Mouse (Mus musculus): Measurements from ENCODE around the gene Col4a3bp. TPM values are rescaled to one million over a fixed set of nuclear protein-coding genes. Genes with fewer than 3 reads are reported as not detected.
"Not testable (repeated sequence)": the region's sequence is repeated elsewhere in the genome, so short reads cannot be mapped to it uniquely, and the experiment has no call there.

Col4a3bp gene
- polyA plus RNA-seq, 1 experiment, result 25.0 TPM

GRCm38 (mm10) chr13:96653041-96653440, 110.6 kb downstream of the Col4a3bp start:
- no peak for DNase-seq (ENCODE audit: low read depth)
- TF ChIP-seq CTCF (IDR thresholded peaks at IDR 0.05; ENCODE audit: borderline replicate concordance, extremely low read depth, insufficient read depth, insufficient read length), result no peak
- no peak for TF ChIP-seq POLR2A (IDR thresholded peaks at IDR 0.05; ENCODE audit: borderline replicate concordance, extremely low read depth, insufficient read depth, insufficient read length, poor library complexity, severe bottlenecking)

GRCm38 (mm10) chr13:96656673-96657072, 114.3 kb downstream of the Col4a3bp start:
- no peak for TF ChIP-seq POLR2A (IDR thresholded peaks at IDR 0.05; ENCODE audit: borderline replicate concordance, extremely low read depth, insufficient read depth, insufficient read length, poor library complexity, severe bottlenecking)
- TF ChIP-seq CTCF (IDR thresholded peaks at IDR 0.05; ENCODE audit: borderline replicate concordance, extremely low read depth, insufficient read depth, insufficient read length), result no peak
- no peak for DNase-seq (ENCODE audit: low read depth)

- TF ChIP-seq POLR2A (IDR thresholded peaks at IDR 0.05; ENCODE audit: borderline replicate concordance, extremely low read depth, insufficient read depth, insufficient read length, poor library complexity, severe bottlenecking), result no peak
- no peak for TF ChIP-seq CTCF (IDR thresholded peaks at IDR 0.05; ENCODE audit: borderline replicate concordance, extremely low read depth, insufficient read depth, insufficient read length)
- no peak for DNase-seq (ENCODE audit: low read depth)
These were observed 116.5 kb downstream of the Col4a3bp start for GRCm38 (mm10) chr13:96658936-96659335.

GRCm38 (mm10) chr13:96660095-96660860, 117.9 kb downstream of the Col4a3bp start:
- no peak for TF ChIP-seq CTCF (IDR thresholded peaks at IDR 0.05; ENCODE audit: borderline replicate concordance, extremely low read depth, insufficient read depth, insufficient read length)
- TF ChIP-seq POLR2A (IDR thresholded peaks at IDR 0.05; ENCODE audit: borderline replicate concordance, extremely low read depth, insufficient read depth, insufficient read length, poor library complexity, severe bottlenecking), result no peak
- DNase-seq (ENCODE audit: low read depth), result peak; percentile 81

- DNase-seq (ENCODE audit: low read depth), result not testable (repeated sequence)
These were observed 120.7 kb downstream of the Col4a3bp start for GRCm38 (mm10) chr13:96663120-96663519.

GRCm38 (mm10) chr13:96664419-96664974, 122.1 kb downstream of the Col4a3bp start:
- DNase-seq (ENCODE audit: low read depth), result no peak
- no peak for TF ChIP-seq CTCF (IDR thresholded peaks at IDR 0.05; ENCODE audit: borderline replicate concordance, extremely low read depth, insufficient read depth, insufficient read length)
- no peak for TF ChIP-seq POLR2A (IDR thresholded peaks at IDR 0.05; ENCODE audit: borderline replicate concordance, extremely low read depth, insufficient read depth, insufficient read length, poor library complexity, severe bottlenecking)

GRCm38 (mm10) chr13:96670019-96670405, 127.6 kb downstream of the Col4a3bp start:
- TF ChIP-seq POLR2A (IDR thresholded peaks at IDR 0.05; ENCODE audit: borderline replicate concordance, extremely low read depth, insufficient read depth, insufficient read length, poor library complexity, severe bottlenecking) (no peak), CTCF (IDR thresholded peaks at IDR 0.05; ENCODE audit: borderline replicate concordance, extremely low read depth, insufficient read depth, insufficient read length) (no peak)
- DNase-seq (ENCODE audit: low read depth), result peak; percentile 31

- TF ChIP-seq CTCF (IDR thresholded peaks at IDR 0.05; ENCODE audit: borderline replicate concordance, extremely low read depth, insufficient read depth, insufficient read length), result 0 out of 2 replicates have a peak, but pooled peaks have one; percentile 7
- TF ChIP-seq POLR2A (IDR thresholded peaks at IDR 0.05; ENCODE audit: borderline replicate concordance, extremely low read depth, insufficient read depth, insufficient read length, poor library complexity, severe bottlenecking), result peak; percentile 95
- peak; percentile 100 for DNase-seq (ENCODE audit: low read depth)
These were observed 128.1 kb downstream of the Col4a3bp start, which contains the start of gene Hmgcr for GRCm38 (mm10) chr13:96670406-96671077. Gene Hmgcr, minus strand, starts transcription at chr13:96670936.

- no peak for DNase-seq (ENCODE audit: low read depth)
These were observed 128.9 kb downstream of the Col4a3bp start for GRCm38 (mm10) chr13:96671078-96671905.

DNA sequence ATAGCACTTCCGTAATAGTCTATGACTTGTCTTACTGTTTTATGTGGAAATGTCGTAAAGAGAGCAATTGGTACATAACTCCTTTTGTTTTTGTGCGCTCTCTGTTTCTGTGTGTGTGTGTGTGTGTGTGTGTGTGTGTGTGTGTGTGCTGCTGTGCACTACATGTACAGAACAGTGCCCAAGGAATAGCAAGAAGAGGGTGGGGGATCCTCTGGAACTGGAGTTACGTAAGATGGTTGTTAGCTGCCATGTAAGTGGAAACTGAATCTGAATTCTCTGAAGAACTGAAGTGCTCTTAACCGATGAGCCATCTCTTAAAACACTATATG, 129.5 kb downstream of the Col4a3bp start:
- no peak for DNase-seq (ENCODE audit: low read depth)
- TF ChIP-seq POLR2A (IDR thresholded peaks at IDR 0.05; ENCODE audit: borderline replicate concordance, extremely low read depth, insufficient read depth, insufficient read length, poor library complexity, severe bottlenecking) (no peak), CTCF (IDR thresholded peaks at IDR 0.05; ENCODE audit: borderline replicate concordance, extremely low read depth, insufficient read depth, insufficient read length) (no peak)

More at GRCm38 (mm10) chr13:96671078-96671905, 128.9 kb downstream of the Col4a3bp start:
- 0 out of 2 replicates have a peak, but pooled peaks have one; percentile 29 for TF ChIP-seq CTCF (IDR thresholded peaks at IDR 0.05; ENCODE audit: borderline replicate concordance, extremely low read depth, insufficient read depth, insufficient read length)
- peak; percentile 23; the same call in 1 of the 2 replicates for TF ChIP-seq POLR2A (IDR thresholded peaks at IDR 0.05; ENCODE audit: borderline replicate concordance, extremely low read depth, insufficient read depth, insufficient read length, poor library complexity, severe bottlenecking)

GRCm38 (mm10) chr13:96672276-96672675, 129.9 kb downstream of the Col4a3bp start:
- TF ChIP-seq POLR2A (IDR thresholded peaks at IDR 0.05; ENCODE audit: borderline replicate concordance, extremely low read depth, insufficient read depth, insufficient read length, poor library complexity, severe bottlenecking) (no peak), CTCF (IDR thresholded peaks at IDR 0.05; ENCODE audit: borderline replicate concordance, extremely low read depth, insufficient read depth, insufficient read length) (no peak)
- DNase-seq (ENCODE audit: low read depth), result no peak
